Mouse (Mus musculus) left cerebral cortex, adult 2 months (tissue): ENCODE results near the gene Casp6. TPM values are rescaled to one million over a fixed set of nuclear protein-coding genes. Genes with fewer than 3 reads are reported as not detected.
A peak's percentile ranks its signal among the peaks of the same experiment; 100 is the strongest.

Experiments
- DNase-seq, 2 experiments: peaks; one replicate each; pipeline ENCODE4 v3.0.0; 2021 to 2022; ENCODE audit warnings: low spot score in 2 of 2, mixed read lengths in 1 of 2; ENCODE audit errors: extremely low spot score in 1 of 2
- H3K27ac ChIP-seq: fragments of 200-600 bp; 2 replicates; pipeline ENCODE4 v1.8.1; 2022
- H3K4me3 ChIP-seq: fragments of 200-600 bp; 2 replicates; pipeline ENCODE4 v1.8.1; 2022
- CTCF ChIP-seq: fragments of 200-600 bp; IDR thresholded peaks from 2 replicates; pipeline ENCODE4 v1.8.1; 2022; ENCODE audit warnings: antibody characterized with exemption, mild to moderate bottlenecking, moderate library complexity
- intact Hi-C: fragments of 180-260 bp; cut with DNase I; formaldehyde crosslinking; loops from one replicate; pipeline ENCODE4 v1.15.1; 2025
- total RNA-seq, 2 experiments: library from RNA; stranded (reverse); gene quantifications; 2 replicates each; pipeline ENCODE4 v1.2.3; 2021

Gene Casp6
- total RNA-seq, 2 experiments from 2014 or later: 4.3 to 6.6 TPM

DNA sequence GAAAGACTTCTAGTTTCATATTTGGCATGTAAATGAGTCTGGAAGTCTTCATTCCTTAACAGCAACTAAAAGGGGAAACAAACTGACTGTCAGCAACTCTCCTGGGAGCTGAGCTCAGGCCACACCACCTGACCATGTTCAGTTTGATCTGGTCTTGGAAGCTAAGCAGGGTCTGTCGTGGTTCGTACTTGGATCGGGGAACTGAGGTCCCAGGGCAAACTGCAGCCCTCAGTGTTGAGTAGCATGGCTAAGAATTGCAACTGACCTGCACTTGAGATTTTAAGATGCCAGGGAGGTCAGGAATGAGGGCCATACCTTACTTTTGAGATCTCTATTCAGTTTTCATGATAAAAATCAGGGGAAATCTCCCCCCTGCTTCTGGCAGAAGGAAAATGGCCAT is 24.6 kb downstream of the Casp6 start:
- TF ChIP-seq CTCF: no peak
- Histone ChIP-seq H3K4me3 (no peak overlapping the region), H3K27ac (no peak overlapping the region)
- intact Hi-C loops: no loop called here
- no peak for DNase-seq

DNA sequence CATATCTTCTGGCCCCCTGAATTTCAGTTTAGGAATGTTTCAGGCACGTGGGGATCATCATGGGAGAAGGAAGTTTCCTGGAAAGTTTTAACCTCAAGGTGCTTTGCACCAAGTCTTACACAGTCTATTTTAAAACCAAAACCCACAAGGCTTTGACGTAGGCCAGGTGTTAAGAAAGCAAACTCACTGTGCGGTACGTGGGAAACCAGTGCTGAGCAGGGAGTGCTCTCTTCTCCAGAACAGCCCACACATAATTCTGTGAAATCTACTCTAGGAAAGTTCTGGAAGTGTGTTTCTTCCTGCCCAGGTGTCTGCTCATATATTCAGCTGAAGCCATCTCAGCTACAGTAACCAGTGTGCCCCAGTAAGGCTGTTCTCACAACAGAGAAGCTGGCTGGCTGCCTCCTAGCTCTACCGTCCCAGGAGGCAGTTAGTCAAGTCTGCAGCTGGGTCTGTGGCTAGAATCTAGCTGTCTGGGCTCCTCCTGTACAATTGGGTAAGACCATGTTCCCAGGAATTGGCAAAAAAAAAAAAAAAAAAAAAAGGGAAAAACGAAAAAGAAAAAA is 29.1 kb downstream of the Casp6 start:
- no peak for DNase-seq
- Histone ChIP-seq H3K4me3 (no peak overlapping the region), H3K27ac (no peak overlapping the region)
- intact Hi-C loops: no loop called here
- no peak for TF ChIP-seq CTCF

DNA sequence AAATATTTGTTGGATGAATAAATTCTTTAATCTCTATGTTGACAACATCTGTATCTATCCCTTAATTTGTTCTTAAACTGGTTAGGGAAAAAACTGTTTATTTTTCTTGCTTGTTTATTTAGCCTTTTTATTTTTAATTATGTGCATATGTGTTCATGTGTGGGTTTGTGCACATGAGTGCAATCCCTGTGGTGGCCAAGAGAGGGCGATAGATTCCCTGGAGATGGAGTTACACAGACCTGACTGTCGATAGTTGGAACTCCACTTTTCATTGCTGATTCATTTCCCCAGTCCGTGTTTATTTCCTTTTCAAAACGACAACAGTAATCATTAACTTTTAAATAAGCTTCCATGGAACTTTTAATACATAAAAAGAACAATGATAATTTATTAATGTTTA is 31.2 kb downstream of the Casp6 start:
- Histone ChIP-seq H3K4me3 (no peak overlapping the region), H3K27ac (no peak overlapping the region)
- DNase-seq: no peak
- TF ChIP-seq CTCF: peak; percentile 42
- intact Hi-C loops: no loop called here

DNA sequence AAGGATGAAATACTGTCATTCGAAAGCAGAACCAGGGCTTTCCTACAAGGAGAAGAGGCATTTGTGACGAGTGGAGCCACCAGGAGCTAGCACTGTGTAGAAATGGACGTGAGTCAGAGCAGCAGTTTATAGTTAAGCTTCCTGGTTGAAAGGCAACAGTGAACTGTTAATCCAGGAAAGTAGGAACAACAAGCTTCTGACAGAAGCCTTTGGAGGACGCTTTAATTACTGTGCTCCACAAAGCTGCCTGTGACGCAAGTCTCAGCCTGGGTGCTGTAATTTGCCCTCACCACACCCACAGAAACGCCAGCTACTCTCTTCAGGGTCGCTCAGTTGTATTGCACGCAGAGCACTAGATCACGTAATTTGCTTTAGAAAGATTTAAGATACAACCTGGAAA is 35.3 kb downstream of the Casp6 start:
- no peak overlapping the region for H3K27ac ChIP-seq
- intact Hi-C loops: no loop called here
- no peak for DNase-seq
- TF ChIP-seq CTCF: no peak
- H3K4me3 ChIP-seq: no peak overlapping the region

DNA sequence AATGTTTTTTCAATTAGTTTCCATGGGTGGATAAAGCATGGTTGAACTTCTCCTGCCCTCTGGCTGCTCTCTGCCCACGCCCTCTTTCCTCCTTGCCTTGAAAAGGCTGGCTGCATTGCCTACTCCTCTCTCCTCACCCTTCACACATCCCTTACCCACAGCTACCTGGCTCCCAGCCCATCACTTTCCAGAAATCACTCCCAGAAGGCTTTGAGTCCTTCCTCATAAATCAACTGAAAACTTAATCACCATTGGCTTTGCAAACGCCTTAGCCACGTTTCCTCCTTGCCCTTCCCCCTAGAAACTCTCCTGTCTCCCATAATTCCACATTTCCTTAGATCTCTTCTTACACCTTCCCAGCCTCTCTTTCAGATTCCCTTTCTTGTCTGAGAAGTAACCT is 36.6 kb downstream of the Casp6 start:
- H3K27ac ChIP-seq: no peak overlapping the region
- TF ChIP-seq CTCF: no peak
- DNase-seq: no peak
- H3K4me3 ChIP-seq: no peak overlapping the region
- intact Hi-C loops: no loop called here

DNA sequence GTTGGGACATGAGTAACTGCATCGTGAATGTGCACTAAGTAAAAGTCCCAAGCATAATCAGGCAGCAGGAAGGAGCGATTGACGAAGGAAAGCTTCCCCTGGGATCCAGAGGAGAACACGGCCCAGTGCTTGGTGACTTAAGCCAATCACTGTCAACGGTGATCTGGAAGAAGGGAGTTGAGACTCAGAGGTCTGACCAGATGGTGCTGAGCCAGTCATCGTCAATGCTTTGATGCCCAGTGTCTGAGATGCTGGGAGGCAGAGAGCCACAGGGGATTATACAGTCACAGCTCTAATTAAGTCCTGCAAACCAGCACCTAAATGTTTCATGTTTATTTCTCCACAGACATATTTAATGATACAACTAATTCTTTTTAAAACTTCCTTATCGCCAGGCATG is 37.8 kb downstream of the Casp6 start:
- H3K27ac ChIP-seq: no peak overlapping the region
- TF ChIP-seq CTCF: no peak
- H3K4me3 ChIP-seq: no peak overlapping the region
- no peak for DNase-seq
- intact Hi-C loops: no loop called here

DNA sequence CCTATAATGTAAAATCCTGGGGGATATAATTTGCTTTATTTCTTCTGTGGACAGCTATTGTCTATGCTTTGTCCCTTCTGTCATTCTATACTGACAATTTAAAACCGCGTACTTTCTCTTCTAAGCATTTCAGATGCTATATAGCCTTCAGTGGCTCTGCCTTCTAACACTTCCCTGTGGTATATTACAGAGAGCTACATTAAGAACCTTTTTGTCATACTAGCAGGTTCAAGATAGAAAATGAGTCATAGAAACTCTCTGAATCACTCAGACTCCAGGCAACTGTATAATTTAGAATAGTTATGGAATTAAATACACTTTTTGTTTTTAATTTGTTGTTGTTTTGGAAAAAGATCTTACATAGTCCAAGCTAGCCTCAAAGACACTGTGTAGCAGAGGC is 39.6 kb downstream of the Casp6 start:
- no peak for DNase-seq
- TF ChIP-seq CTCF: no peak
- Histone ChIP-seq H3K4me3 (no peak overlapping the region), H3K27ac (no peak overlapping the region)
- intact Hi-C loops: no loop called here

DNA sequence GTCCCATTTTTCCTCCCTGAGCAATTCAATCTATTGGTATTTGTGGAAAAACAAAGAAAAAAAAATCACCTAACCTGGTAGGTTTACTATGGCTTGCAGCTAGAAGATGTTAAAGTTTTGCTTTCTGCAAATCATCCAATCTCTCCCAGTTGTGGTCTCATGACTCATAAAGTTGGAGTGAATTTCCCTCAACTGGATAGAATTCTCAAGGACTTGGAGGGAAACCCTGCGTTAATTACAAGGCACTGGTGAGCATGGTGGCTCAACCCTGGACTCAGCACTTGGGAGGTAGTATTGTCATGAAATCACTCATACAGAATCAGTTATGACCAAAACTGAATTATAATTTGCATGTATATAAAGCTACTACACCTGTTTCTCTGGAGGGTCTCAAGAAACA is 40.1 kb downstream of the Casp6 start:
- DNase-seq: no peak
- Histone ChIP-seq H3K4me3 (no peak overlapping the region), H3K27ac (no peak overlapping the region)
- intact Hi-C loops: no loop called here
- TF ChIP-seq CTCF: no peak

DNA sequence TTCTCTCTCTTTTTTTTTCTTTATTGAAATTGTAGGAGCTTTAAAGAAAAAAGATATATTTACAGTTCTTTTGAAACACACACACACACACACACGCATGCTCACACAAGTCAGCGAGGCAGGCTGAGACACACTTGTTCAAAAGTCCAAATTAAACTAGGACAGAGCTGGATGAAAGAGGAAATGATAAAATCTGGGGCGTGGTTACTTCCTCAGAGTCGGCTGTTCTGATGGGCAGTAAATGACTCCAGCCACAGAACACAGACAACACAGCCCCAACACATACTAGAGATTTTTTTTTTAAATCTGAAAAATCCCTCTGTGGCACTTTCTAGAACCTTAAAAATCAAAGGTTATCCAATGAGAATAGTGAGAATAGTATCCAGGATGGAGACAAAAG is 42.6 kb downstream of the Casp6 start:
- DNase-seq: no peak
- Histone ChIP-seq H3K27ac (no peak overlapping the region), H3K4me3 (no peak overlapping the region)
- no peak for TF ChIP-seq CTCF
- intact Hi-C loops: no loop called here

DNA sequence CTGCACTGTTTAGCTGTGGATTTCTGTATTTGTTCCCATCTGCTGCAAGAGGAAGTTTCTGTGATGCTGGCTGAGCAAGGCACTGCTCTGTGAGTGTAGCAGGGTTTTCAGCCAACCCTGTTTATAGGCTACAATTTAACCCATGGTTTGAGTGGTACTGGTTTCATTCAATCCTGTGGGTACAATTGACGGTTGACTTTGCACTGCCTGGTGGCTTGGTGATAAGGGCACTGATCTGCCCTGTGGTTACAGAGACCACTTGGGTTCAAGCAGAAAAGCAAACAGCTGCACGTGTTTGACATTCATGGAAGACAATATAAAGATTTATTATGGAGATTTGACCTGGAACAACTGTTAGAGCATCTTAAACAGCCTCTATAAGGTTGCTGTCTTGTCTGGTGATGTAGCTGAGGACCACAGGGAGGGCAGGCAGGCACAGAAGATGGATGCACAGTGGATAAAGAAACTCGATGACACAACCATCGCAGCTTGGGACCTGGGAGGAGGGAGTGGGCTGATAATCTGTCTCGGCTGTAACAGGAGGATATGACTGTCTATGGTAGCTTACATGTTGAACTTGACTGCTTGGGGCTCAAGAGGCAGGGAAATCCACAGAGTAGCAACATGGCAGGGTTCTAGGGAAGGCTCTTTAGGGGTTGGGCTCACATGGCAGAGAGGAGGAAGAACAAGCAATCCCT is 45.1 kb downstream of the Casp6 start:
- intact Hi-C loops: no loop called here
- no peak overlapping the region for H3K27ac ChIP-seq
- no peak for TF ChIP-seq CTCF

DNA sequence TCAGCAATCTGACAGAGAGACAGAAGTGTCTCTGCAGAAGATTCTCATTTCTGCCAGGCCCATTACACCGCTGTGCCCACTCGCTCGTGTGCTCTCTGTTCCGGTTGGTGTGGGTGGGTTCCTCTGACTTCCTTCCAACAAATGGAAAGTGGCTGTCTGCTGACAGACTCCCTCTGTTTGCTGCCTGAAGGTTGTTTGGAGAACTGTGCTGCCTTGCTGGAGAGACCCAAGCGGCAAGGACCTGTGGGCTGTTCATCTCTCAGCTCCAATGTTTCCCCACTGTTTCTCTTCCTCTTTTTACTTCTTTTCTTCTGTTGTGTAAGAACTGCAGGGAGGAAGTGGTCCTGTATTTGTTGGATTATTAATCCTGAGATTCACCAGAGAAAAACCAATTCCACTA is 47.1 kb downstream of the Casp6 start:
- intact Hi-C loops: no loop called here
- no peak for TF ChIP-seq CTCF
- peak overlapping the region; percentile 64; the same call in 1 of the 2 replicates for H3K27ac ChIP-seq
- peak; percentile 26 to 49 for DNase-seq
- H3K4me3 ChIP-seq: no peak overlapping the region

More for the DNA sequence above, 45.1 kb downstream of the Casp6 start:
- DNase-seq: no peak
- H3K4me3 ChIP-seq: no peak overlapping the region

DNA sequence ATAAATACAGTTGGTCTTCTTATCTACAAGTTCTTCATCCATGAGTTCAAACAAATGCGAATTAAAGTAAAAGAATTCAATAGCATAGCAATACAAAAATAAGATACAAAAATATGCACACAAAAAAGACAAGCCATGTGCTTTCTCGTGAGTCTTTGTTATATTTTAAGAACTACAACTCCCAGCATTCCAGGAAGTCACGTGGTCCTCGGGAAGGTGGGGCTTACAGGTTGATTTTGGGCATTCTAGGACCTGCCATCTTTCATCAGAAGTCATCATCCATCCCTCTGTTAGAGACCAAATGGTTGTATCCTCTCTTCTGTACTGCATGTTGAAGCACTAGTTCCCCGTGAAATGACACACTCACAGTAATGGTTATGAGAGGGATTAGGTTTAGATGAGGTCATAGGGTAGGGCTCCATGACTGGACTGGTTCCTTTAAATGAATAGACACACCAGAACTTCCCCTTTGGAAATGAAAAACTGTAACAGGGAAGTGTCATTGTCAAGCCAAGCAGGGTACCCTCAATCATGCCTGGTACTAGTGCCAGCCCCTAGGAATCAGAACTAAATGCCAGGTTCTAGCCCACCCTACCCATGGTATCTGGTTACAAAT is 48.0 kb downstream of the Casp6 start:
- intact Hi-C loops: no loop called here
- TF ChIP-seq CTCF: no peak
- Histone ChIP-seq H3K4me3 (no peak overlapping the region), H3K27ac (no peak overlapping the region)
- no peak for DNase-seq

DNA sequence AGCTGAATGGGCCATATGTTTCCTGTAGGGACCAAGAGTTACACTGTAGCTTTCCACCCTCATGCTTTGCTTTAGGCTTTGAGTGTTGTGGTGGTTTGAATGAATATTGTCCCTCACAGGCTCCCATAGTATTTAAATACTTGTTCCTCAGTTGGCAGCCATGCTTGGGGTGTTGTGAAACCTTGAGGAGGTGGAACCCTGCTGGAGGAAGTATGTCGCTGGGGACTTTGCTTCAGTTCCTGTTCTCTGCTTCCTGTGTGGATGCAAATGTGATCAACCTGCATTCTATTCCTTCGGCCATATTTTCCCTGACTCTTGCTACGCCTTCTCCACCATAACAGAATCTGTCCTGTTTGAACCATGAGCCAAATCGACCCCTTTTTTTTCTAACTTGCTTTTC is 52.1 kb downstream of the Casp6 start:
- no peak for TF ChIP-seq CTCF

More for the DNA sequence above, 52.1 kb downstream of the Casp6 start:
- intact Hi-C loops: no loop called here
- H3K27ac ChIP-seq: no peak overlapping the region
- no peak for DNase-seq
- H3K4me3 ChIP-seq: no peak overlapping the region
